Mouse (Mus musculus): ENCODE results near the gene Sugp1. TPM values are rescaled to one million over a fixed set of nuclear protein-coding genes. Genes with fewer than 3 reads are reported as not detected.

Gene Sugp1
- polyA plus RNA-seq, 1 experiment from 2014 or later: 44.8 TPM

DNA sequence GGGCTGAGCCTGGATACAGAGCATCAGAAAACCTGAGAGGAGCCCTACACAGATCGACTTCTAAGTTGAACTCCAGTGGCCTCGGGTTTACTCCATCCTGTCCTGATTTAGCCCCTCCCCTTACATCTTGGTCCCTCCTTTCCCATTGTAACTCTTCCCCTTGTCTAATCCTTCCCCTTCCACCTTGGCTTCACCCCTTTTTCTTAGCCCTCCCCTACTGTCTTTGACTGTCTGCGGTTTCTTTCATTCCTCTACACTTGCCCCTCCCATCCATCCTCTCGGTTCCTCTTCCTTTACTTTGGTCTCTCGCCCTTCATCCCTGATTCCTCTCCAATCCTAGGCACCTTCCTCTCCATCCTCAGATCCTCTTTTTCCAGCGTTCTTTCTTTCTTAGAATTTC lies 71.9 kb downstream of the Sugp1 start:
- Histone ChIP-seq H3K4me2 (replicated peaks) (no peak overlapping the region), H3K27me3 (ENCODE audit: control insufficient read depth, insufficient read depth, low read length) (no peaks in the 10 kb centered on the region; the same call in 1 of the 2 replicates), H3K4me1 (replicated peaks; ENCODE audit: control insufficient read depth, insufficient read depth, low read length) (peaks cover 13% of the 10 kb centered on the region), H3K4me3 (replicated peaks; ENCODE audit: low read length) (no peak overlapping the region), H3K9me3 (ENCODE audit: control insufficient read depth, low read length) (no peaks in the 10 kb centered on the region), H3K9ac (no peak overlapping the region), H3K27ac (no peak overlapping the region), H3K36me3 (replicated peaks; ENCODE audit: control insufficient read depth, insufficient read depth) (peaks cover 67% of the 10 kb centered on the region)
- DNase-seq (ENCODE audit: low spot score) (no peak), ATAC-seq (ENCODE audit: low FRiP score) (no peak)
- WGBS: 32% methylated on average over 6 of the region's 6 CpGs

DNA sequence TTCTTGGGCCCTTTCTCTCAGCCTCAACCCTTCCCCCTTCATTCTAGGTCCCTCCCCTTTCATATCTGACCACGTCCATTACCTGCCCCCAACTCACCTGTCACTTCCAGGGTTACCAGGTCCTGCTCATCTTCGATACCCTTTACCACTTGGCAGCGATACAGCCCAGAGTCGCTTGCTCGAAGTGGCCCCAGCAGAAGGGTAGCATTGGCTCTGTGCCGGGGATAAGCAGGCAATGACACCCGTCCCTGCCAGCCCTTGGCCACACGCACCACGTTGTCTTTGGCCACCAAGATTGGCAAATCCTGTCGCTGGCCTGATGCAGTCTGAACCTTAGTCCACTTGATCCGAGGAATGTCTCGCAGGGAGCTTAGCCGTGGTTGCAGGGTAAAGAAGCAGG lies 72.3 kb downstream of the Sugp1 start:
- WGBS: 77% methylated on average over 13 of the region's 13 CpGs
- H3K27ac ChIP-seq: no peak overlapping the region
- H3K27me3 ChIP-seq (ENCODE audit: control insufficient read depth, insufficient read depth, low read length): no peaks in the 10 kb centered on the region; the same call in 1 of the 2 replicates
- no peak overlapping the region for H3K4me3 ChIP-seq (replicated peaks; ENCODE audit: low read length)
- H3K9ac ChIP-seq: no peak overlapping the region
- H3K4me1 ChIP-seq (replicated peaks; ENCODE audit: control insufficient read depth, insufficient read depth, low read length): peaks cover 13% of the 10 kb centered on the region
- peaks cover 63% of the 10 kb centered on the region for H3K36me3 ChIP-seq (replicated peaks; ENCODE audit: control insufficient read depth, insufficient read depth)
- ATAC-seq (ENCODE audit: low FRiP score): no peak
- H3K4me2 ChIP-seq (replicated peaks): no peak overlapping the region
- no peak for DNase-seq (ENCODE audit: low spot score)
- H3K9me3 ChIP-seq (ENCODE audit: control insufficient read depth, low read length): no peaks in the 10 kb centered on the region

DNA sequence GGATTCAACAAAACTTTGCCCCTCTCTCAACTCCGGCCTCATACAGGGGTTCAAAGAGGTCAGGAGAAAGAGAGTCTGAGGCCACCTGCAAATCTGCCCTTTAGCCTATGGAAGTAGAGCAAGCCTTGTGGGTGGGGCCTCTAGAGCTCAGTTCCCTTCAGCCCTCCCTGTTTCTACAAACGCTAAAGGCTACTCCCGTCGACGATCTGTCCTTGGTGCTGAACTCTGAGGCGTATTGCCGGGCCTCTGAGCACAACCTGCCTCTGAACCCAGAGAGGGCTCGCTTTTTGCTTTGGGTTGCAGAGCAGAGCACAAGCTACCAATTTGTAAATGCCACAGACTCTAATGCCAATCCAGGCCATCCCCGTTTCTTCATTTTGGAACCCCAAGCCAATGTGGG lies 75.0 kb downstream of the Sugp1 start:
- H3K4me1 ChIP-seq (replicated peaks; ENCODE audit: control insufficient read depth, insufficient read depth, low read length): peaks cover 13% of the 10 kb centered on the region
- H3K27ac ChIP-seq: no peak overlapping the region
- WGBS: 9% methylated on average over 9 of the region's 9 CpGs
- H3K4me3 ChIP-seq (replicated peaks; ENCODE audit: low read length): no peak overlapping the region; the same call in 1 of the 2 replicates
- H3K9ac ChIP-seq: peak overlapping the region; percentile 86; the same call in 1 of the 2 replicates
- peak; percentile 40 for DNase-seq (ENCODE audit: low spot score)
- H3K27me3 ChIP-seq (ENCODE audit: control insufficient read depth, insufficient read depth, low read length): no peaks in the 10 kb centered on the region; the same call in 1 of the 2 replicates
- no peak for ATAC-seq (ENCODE audit: low FRiP score)
- peak overlapping the region; percentile 87 for H3K4me2 ChIP-seq (replicated peaks)
- no peaks in the 10 kb centered on the region for H3K9me3 ChIP-seq (ENCODE audit: control insufficient read depth, low read length)
- peaks cover 36% of the 10 kb centered on the region for H3K36me3 ChIP-seq (replicated peaks; ENCODE audit: control insufficient read depth, insufficient read depth)

DNA sequence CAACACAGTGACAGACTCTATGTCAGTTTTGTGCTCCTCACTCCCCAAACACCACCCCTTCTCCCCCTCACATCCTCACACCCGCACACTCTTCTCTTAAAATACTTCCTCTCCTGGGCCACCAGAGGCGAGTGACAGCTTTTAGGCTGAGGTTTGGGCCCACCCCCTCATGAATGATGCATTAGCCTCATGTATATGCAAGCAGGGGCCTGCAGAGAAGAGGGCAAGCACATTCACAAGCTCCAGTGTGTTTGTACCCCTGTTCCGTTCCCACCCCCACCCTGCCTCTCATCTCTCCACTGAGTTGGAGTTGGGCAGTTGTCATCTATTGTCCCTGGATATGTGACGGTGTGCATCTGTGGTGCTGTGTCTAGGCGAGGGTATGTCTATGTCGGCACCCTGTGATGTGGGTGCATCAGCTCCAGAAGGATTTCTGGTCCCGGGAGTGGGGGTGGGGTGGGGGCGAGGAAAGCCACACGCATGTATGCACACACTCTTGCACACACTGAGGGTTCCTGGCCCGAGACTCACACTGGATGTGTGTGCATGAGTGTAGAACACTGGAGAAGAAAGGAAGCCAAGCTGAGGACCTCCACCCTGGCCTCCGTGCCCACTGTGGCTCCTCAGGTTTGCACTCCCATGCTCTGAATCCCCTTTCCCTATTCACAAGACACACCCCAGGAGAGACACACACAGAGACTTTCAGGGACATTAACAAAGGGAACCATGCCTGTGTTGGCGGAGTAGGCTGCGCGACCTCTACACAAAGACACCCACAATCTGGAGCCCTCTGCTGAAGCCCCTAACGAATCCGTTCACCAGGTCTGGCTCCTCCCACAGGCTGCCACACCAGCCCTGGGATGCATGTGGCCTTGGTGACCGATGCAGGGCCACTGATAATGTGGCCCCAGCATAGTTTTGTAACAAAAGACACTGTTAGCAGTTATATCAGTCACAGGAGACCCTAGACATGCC lies 76.4 kb downstream of the Sugp1 start:
- H3K4me3 ChIP-seq (replicated peaks; ENCODE audit: low read length): peak overlapping the region; percentile 71
- 3% methylated on average over 17 of the region's 17 CpGs for WGBS
- H3K9ac ChIP-seq: peak overlapping the region; percentile 86
- peak overlapping the region; percentile 87 for H3K4me2 ChIP-seq (replicated peaks)
- H3K9me3 ChIP-seq (ENCODE audit: control insufficient read depth, low read length): no peaks in the 10 kb centered on the region
- H3K36me3 ChIP-seq (replicated peaks; ENCODE audit: control insufficient read depth, insufficient read depth): peaks cover 23% of the 10 kb centered on the region
- DNase-seq (ENCODE audit: low spot score): peak; percentile 73
- peak overlapping the region; percentile 96 for H3K27ac ChIP-seq
- no peaks in the 10 kb centered on the region; the same call in 1 of the 2 replicates for H3K27me3 ChIP-seq (ENCODE audit: control insufficient read depth, insufficient read depth, low read length)
- peaks cover 13% of the 10 kb centered on the region for H3K4me1 ChIP-seq (replicated peaks; ENCODE audit: control insufficient read depth, insufficient read depth, low read length)
- ATAC-seq (ENCODE audit: low FRiP score): peak; percentile 83

DNA sequence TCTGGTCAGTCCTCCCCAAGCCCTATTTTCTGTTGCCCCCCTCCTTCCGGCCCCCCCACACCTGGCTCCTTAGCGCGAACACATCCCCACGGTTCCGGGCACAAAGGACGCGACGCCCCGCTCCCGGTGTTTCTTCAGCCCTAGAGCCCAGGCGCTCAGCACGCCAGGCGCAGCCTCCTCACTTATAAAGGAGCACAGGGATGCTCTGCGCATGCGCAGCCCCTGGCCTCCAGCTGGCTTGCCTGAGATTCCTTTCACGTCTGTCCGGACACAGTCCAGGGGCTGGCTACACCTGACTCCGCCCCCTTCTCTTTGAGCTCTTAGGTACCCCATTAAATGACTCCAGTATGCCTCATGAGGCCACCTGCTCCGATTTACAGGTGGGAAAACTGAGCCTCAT lies 78.1 kb downstream of the Sugp1 start, which contains the start of gene Ncan:
Gene Ncan, minus strand, starts transcription at position 207 of the 400 bp plus-strand sequence.
- peaks cover 6% of the 10 kb centered on the region for H3K36me3 ChIP-seq (replicated peaks; ENCODE audit: control insufficient read depth, insufficient read depth)
- peak within 1 kb of the TSS; percentile 86 for H3K9ac ChIP-seq
- H3K4me1 ChIP-seq (replicated peaks; ENCODE audit: control insufficient read depth, insufficient read depth, low read length): peaks cover 13% of the 10 kb centered on the region
- H3K27me3 ChIP-seq (ENCODE audit: control insufficient read depth, insufficient read depth, low read length): no peaks in the 10 kb centered on the region
- WGBS: 1% methylated on average over 19 of the region's 19 CpGs
- ATAC-seq (ENCODE audit: low FRiP score) (peak; percentile 81), DNase-seq (ENCODE audit: low spot score) (peak; percentile 96)
- H3K4me2 ChIP-seq (replicated peaks): peak within 1 kb of the TSS; percentile 87
- H3K27ac ChIP-seq: peak within 1 kb of the TSS; percentile 96
- no peaks in the 10 kb centered on the region for H3K9me3 ChIP-seq (ENCODE audit: control insufficient read depth, low read length)
- H3K4me3 ChIP-seq (replicated peaks; ENCODE audit: low read length): peak within 1 kb of the TSS; percentile 71

Small RNAs within 50 kb of the gene (microRNA-seq; reads per million reads assigned to microRNA genes)
- gene Mir7066: 4.5 reads per million, percentile 20 among the genes with 10 or more reads in this experiment

Other genes starting within 250 kb of the Sugp1 start
- gene Gmip, start 234.1 kb upstream of the Sugp1 start, polyA plus RNA-seq (2014; fragmentation: Nextera tagmentation; extraction: Ambion mirVana): 22.1 and 27.7 TPM in 2 replicates
- gene Lpar2, start 220.4 kb upstream of the Sugp1 start, polyA plus RNA-seq (2014; fragmentation: Nextera tagmentation; extraction: Ambion mirVana): 0.99 and 1.6 TPM in 2 replicates
- gene Pbx4, start 210.3 kb upstream of the Sugp1 start, polyA plus RNA-seq (2014; fragmentation: Nextera tagmentation; extraction: Ambion mirVana): 52.9 and 59.7 TPM in 2 replicates
- 4.1 and 4.2 TPM in 2 replicates for gene Cilp2, start 155.1 kb upstream of the Sugp1 start, polyA plus RNA-seq (2014; fragmentation: Nextera tagmentation; extraction: Ambion mirVana)
- gene Tssk6, start 140.6 kb upstream of the Sugp1 start, polyA plus RNA-seq (2014; fragmentation: Nextera tagmentation; extraction: Ambion mirVana): 4.6 and 4.7 TPM in 2 replicates
- 201 and 213 TPM in 2 replicates for gene Ndufa13, start 140.3 kb upstream of the Sugp1 start, polyA plus RNA-seq (2014; fragmentation: Nextera tagmentation; extraction: Ambion mirVana)
- 11.0 and 12.3 TPM in 2 replicates for gene Yjefn3, start 140.1 kb upstream of the Sugp1 start, polyA plus RNA-seq (2014; fragmentation: Nextera tagmentation; extraction: Ambion mirVana)
- 26.4 and 26.5 TPM in 2 replicates for gene Gatad2a, start 46.4 kb upstream of the Sugp1 start, polyA plus RNA-seq (2014; fragmentation: Nextera tagmentation; extraction: Ambion mirVana)
- 69.3 and 69.4 TPM in 2 replicates for gene Mau2, start 79 bp upstream of the Sugp1 start, polyA plus RNA-seq (2014; fragmentation: Nextera tagmentation; extraction: Ambion mirVana)
- 1.0 and 1.9 TPM in 2 replicates for gene Tm6sf2, start 30.1 kb downstream of the Sugp1 start, polyA plus RNA-seq (2014; fragmentation: Nextera tagmentation; extraction: Ambion mirVana)
- 0.80 and 1.1 TPM in 2 replicates for gene Hapln4, start 40.6 kb downstream of the Sugp1 start, polyA plus RNA-seq (2014; fragmentation: Nextera tagmentation; extraction: Ambion mirVana)
- gene Ncan, start 78.1 kb downstream of the Sugp1 start, polyA plus RNA-seq (2014; fragmentation: Nextera tagmentation; extraction: Ambion mirVana): 141 and 152 TPM in 2 replicates
- 29.1 and 29.5 TPM in 2 replicates for gene Nr2c2ap, start 88.5 kb downstream of the Sugp1 start, polyA plus RNA-seq (2014; fragmentation: Nextera tagmentation; extraction: Ambion mirVana)
- 7.2 and 8.2 TPM in 2 replicates for gene Rfxank, start 96.3 kb downstream of the Sugp1 start, polyA plus RNA-seq (2014; fragmentation: Nextera tagmentation; extraction: Ambion mirVana)
- 62.1 and 62.7 TPM in 2 replicates for gene Borcs8, start 96.7 kb downstream of the Sugp1 start, polyA plus RNA-seq (2014; fragmentation: Nextera tagmentation; extraction: Ambion mirVana)
- 0.73 and 0.83 TPM in 2 replicates for gene Mef2b, start 96.9 kb downstream of the Sugp1 start, polyA plus RNA-seq (2014; fragmentation: Nextera tagmentation; extraction: Ambion mirVana)
- 37.4 and 39.9 TPM in 2 replicates for gene Tmem161a, start 129.5 kb downstream of the Sugp1 start, polyA plus RNA-seq (2014; fragmentation: Nextera tagmentation; extraction: Ambion mirVana)
- 6.5 and 6.9 TPM in 2 replicates for gene Slc25a42, start 169.5 kb downstream of the Sugp1 start, polyA plus RNA-seq (2014; fragmentation: Nextera tagmentation; extraction: Ambion mirVana)
- 77.8 and 78.8 TPM in 2 replicates for gene Sugp2, start 191.4 kb downstream of the Sugp1 start, polyA plus RNA-seq (2014; fragmentation: Nextera tagmentation; extraction: Ambion mirVana)
- gene Armc6, start 191.7 kb downstream of the Sugp1 start, polyA plus RNA-seq (2014; fragmentation: Nextera tagmentation; extraction: Ambion mirVana): 97.6 and 102 TPM in 2 replicates
- 23.5 and 25.1 TPM in 2 replicates for gene Homer3, start 240.0 kb downstream of the Sugp1 start, polyA plus RNA-seq (2014; fragmentation: Nextera tagmentation; extraction: Ambion mirVana)